Mouse (Mus musculus): ENCODE results near the gene Gde1. TPM values are rescaled to one million over a fixed set of nuclear protein-coding genes. Genes with fewer than 3 reads are reported as not detected.

Gde1 gene
- total RNA-seq (2017) = 19.4 to 40.3 TPM (median 26.7 TPM) in 3 replicates

- peak; percentile 79 for ATAC-seq (replicated peaks; ENCODE audit: insufficient number of reproducible peaks, low FRiP score, low TSS enrichment, poor library complexity, severe bottlenecking)
These were observed at the start of gene Gde1 for GRCm38 (mm10) chr7:118705101-118705961. Gene Gde1, minus strand, starts transcription at chr7:118705778.

DNA sequence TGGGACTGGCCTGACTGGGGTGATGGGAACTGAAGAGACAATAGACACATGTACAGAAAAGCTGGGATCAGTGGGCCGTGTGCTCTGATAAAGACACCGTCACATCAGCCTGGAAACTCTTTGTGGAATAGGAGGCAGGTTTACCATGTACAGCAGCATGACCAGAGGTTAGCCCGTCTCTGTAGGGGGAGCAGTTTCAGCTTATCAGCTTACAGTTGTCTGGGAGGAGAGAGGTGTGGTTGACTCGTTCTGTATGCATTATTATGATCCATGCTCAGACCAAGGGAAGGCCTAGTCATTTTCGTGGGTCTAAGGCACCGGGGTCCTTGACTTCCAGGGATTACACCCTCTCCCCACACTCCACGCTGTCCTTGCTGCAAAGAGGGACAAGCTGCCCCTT is 46.0 kb upstream of the Gde1 start:
- ATAC-seq (replicated peaks; ENCODE audit: insufficient number of reproducible peaks, low FRiP score, low TSS enrichment, poor library complexity, severe bottlenecking) = no peak

DNA sequence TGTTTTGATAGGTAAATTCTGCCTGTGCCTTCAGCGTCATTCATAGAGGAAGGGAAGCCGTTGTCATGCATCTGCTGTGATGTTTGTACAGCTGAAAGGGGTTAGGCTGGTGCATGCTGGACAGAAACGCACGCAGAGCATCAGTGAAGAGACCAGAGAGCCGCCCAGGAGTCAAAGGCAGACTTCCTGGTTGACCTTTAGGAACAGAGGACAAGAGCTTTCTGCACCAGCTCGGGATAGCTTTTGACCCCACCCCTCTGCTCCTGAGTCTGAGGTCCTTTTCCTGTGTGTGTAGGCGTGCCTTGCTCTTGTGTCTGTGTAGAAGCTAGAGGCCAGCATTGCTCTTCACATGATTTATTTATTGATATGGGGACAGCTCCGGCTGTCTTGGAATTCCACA is 44.1 kb upstream of the Gde1 start:
- ATAC-seq (replicated peaks; ENCODE audit: insufficient number of reproducible peaks, low FRiP score, low TSS enrichment, poor library complexity, severe bottlenecking) = no peak

- ATAC-seq (replicated peaks; ENCODE audit: insufficient number of reproducible peaks, low FRiP score, low TSS enrichment, poor library complexity, severe bottlenecking) = no peak
These were observed 42.5 kb upstream of the Gde1 start for GRCm38 (mm10) chr7:118747891-118748672.

- no peak for ATAC-seq (replicated peaks; ENCODE audit: insufficient number of reproducible peaks, low FRiP score, low TSS enrichment, poor library complexity, severe bottlenecking)
These were observed 39.2 kb upstream of the Gde1 start for GRCm38 (mm10) chr7:118744766-118745165.

DNA sequence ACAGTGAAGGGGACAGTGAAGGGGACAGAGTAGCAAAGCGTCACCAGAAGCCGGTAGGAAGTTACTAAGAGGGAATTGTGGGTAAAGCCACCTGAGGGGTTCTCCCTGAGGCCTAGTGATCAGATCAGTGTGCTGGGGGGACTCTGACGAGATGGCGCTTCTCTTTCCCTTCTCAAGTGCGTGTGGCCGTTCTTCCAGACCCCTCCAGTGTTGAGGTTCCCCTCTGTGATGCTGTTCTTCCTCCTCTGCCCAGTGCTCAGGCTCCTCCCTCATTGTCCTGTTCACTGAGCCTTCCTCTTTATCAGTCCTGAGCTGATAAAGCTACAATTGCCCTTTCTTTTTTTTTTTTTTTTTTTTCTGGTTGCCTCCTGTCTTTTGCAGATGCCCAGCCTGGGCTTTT is 36.7 kb upstream of the Gde1 start:
- no peak for ATAC-seq (replicated peaks; ENCODE audit: insufficient number of reproducible peaks, low FRiP score, low TSS enrichment, poor library complexity, severe bottlenecking)

- peak; percentile 95 for ATAC-seq (replicated peaks; ENCODE audit: insufficient number of reproducible peaks, low FRiP score, low TSS enrichment, poor library complexity, severe bottlenecking)
These were observed 35.2 kb upstream of the Gde1 start for GRCm38 (mm10) chr7:118740532-118741338.

DNA sequence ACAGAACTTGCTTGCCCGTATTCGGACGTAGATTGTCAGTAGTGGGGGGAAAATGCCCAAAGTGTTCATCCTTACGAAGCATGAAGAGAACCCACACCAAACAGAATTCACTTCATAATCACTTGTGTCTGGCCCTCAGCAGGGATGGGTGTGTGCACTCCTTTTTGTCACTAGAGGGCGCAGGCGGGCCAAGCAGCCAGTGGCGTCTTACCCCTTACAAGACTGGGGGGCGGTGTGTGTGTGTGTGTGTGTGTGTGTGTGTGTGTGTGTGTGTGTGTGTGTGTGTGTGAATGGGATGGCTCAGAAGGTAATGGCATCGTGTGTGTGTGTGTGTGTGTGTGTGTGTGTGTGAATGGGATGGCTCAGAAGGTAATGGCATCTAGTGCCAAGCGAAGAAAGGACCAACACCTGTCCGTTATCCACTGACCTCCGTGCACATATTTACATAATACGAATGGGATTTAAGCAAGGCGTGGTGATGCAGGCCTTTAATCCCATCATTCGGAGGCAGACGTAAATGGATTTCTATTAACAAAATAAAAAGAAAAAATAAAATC is 34.5 kb upstream of the Gde1 start, which contains the start of gene Vps35l:
Gene Vps35l, plus strand, starts transcription at position 252 of the 557 bp plus-strand sequence.
- peak; percentile 71 for ATAC-seq (replicated peaks; ENCODE audit: insufficient number of reproducible peaks, low FRiP score, low TSS enrichment, poor library complexity, severe bottlenecking)

DNA sequence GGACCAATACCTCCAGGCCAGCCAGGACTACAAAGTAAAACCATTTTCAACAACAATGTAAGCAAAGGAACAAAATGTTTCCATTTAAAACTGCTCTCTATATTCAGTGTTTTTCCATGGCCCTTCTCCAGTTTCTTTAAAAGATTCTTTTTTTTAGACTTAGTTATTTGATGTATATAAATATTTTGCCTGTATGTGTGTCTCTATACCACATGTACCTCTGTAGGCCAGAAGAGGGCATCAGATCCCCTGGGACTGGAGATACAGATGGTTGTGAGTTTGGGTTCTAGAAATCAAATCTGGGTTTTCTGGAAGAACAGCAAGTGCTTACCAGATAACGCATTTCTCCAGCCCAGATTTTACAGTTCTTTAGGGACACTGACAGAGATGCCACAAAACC is 33.2 kb upstream of the Gde1 start:
- no peak for ATAC-seq (replicated peaks; ENCODE audit: insufficient number of reproducible peaks, low FRiP score, low TSS enrichment, poor library complexity, severe bottlenecking)

- ATAC-seq (replicated peaks; ENCODE audit: insufficient number of reproducible peaks, low FRiP score, low TSS enrichment, poor library complexity, severe bottlenecking) = no peak
These were observed 27.6 kb upstream of the Gde1 start for GRCm38 (mm10) chr7:118733225-118733624.

DNA sequence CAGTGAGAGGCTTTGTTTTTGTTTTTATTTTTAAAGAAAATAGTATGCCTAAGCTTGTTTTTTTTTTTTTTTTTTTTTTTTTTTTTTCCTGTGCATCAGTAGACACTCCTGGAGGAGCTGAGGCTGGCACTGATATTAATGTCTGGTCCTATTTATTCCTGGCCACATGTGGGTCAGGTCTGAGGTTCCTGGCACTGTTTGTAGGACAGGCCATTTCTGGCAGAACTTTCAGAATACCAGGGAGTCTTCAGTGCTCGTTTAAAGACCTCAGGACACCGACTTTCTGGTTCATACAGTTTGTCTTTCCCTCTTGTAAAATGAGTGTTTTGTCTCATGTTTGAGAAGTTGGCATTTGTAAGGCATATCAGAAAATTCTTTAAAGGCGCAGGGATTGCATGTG is 26.2 kb upstream of the Gde1 start:
- ATAC-seq (replicated peaks; ENCODE audit: insufficient number of reproducible peaks, low FRiP score, low TSS enrichment, poor library complexity, severe bottlenecking) = no peak

DNA sequence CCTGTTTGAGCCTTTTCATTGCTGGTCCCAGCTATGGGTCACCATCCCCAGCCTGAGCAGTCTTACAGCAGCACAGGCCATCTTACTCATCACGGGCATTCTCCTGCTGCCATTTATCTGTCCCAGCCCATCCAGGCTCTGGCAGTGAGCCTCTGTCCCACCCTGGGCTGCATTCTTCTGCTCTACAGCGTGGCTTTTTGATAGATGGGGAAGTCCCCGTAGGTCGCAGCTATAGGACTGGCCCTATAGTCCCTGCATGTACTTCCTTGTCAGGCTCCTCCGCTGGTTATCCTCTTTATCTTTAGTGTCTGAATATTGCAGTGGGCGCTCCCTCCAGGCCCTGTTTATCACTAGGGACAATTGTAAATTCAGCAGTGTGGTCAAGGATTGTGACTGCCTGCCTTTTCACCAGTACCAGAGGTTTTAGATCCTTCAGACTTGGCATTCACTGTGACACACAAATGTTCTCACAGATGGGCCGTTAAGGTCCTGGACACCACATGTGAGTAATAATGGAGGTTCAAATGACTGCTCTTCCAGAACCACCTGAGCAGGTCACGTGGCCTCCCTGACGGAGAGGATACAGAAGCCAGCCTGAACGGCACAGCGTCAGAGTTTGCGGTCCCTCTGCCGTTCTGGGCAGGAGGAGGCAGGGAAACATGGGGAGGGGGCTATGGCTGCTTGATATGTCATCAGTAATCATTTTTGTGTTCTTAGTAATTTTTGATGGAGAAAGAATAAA is 23.4 kb upstream of the Gde1 start:
- ATAC-seq (replicated peaks; ENCODE audit: insufficient number of reproducible peaks, low FRiP score, low TSS enrichment, poor library complexity, severe bottlenecking) = no peak

DNA sequence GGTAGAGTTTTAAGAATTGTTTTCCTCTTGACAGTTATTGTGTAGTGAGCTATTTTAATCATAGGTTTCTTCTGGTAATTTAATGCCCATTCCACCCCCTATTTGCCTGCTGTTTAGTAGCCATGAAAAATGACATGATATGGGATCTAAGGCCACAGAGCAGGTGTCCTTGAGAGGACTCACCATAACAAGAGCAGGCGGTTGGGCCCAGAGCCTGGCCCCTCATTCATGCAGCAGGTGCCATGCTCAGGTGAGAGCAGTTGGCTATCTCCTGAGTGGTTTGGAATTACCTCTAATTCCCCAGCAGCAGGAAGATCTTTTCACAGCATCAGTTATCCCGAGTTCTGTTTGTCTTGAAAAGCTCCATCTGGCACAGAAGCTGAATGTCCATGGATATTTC is 19.9 kb upstream of the Gde1 start:
- no peak for ATAC-seq (replicated peaks; ENCODE audit: insufficient number of reproducible peaks, low FRiP score, low TSS enrichment, poor library complexity, severe bottlenecking)

GRCm38 (mm10) chr7:118723927-118724326 is 18.3 kb upstream of the Gde1 start:
- ATAC-seq (replicated peaks; ENCODE audit: insufficient number of reproducible peaks, low FRiP score, low TSS enrichment, poor library complexity, severe bottlenecking) = no peak

DNA sequence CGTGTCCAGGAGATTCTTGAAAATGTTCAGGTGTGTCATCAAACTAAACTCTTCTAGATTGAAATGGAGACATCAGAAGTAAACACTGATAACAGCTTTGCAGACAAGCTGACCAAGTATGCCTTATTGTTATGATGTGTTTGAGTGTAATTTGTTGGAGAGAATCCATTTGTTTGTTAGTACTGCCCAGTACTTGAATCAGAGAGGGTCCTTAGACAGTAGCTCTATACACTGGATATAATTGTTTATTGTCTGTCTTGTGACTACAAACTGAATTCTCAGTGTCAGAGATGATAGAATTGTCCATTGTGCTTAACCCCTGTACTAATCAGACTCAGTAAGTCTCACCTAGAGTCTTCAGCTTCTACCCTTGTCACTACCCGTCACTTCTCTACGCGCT is 12.5 kb upstream of the Gde1 start:
- no peak for ATAC-seq (replicated peaks; ENCODE audit: insufficient number of reproducible peaks, low FRiP score, low TSS enrichment, poor library complexity, severe bottlenecking)

- ATAC-seq (replicated peaks; ENCODE audit: insufficient number of reproducible peaks, low FRiP score, low TSS enrichment, poor library complexity, severe bottlenecking) = no peak
These were observed 9.3 kb upstream of the Gde1 start for GRCm38 (mm10) chr7:118714873-118715272.

GRCm38 (mm10) chr7:118712228-118713173 is 6.9 kb upstream of the Gde1 start, which contains the start of gene Ccp110:
Gene Ccp110, plus strand, starts transcription at chr7:118712552.
- peak; percentile 99 for ATAC-seq (replicated peaks; ENCODE audit: insufficient number of reproducible peaks, low FRiP score, low TSS enrichment, poor library complexity, severe bottlenecking)
